Mouse (Mus musculus): Measurements from ENCODE around the gene Metrn. TPM values are rescaled to one million over a fixed set of nuclear protein-coding genes. Genes with fewer than 3 reads are reported as not detected.

Gene Metrn
- polyA plus RNA-seq, 1 experiment from 2014 or later: 8.6 TPM

GRCm38 (mm10) chr17:25743831-25744230 lies 53.1 kb downstream of the Metrn start:
- H3K27me3 ChIP-seq (replicated peaks; ENCODE audit: control insufficient read depth, insufficient read depth, low read length): no peaks in the 10 kb centered on the region
- H3K4me2 ChIP-seq (ENCODE audit: low read length): no peak overlapping the region
- WGBS: 88% methylated on average over 9 of the region's 9 CpGs
- H3K4me3 ChIP-seq (ENCODE audit: low read depth, low read length): no peak overlapping the region
- no peak for ATAC-seq (replicated peaks; ENCODE audit: low FRiP score, low TSS enrichment, low read depth)
- no peak overlapping the region for H3K9ac ChIP-seq (ENCODE audit: low read length)
- no peaks in the 10 kb centered on the region for H3K36me3 ChIP-seq (ENCODE audit: control insufficient read depth, insufficient read depth, low read length)
- H3K4me1 ChIP-seq (replicated peaks; ENCODE audit: control insufficient read depth, insufficient read depth, low read length): no peaks in the 10 kb centered on the region
- DNase-seq (ENCODE audit: low spot score): no peak
- H3K27ac ChIP-seq (ENCODE audit: low read depth): no peak overlapping the region
- no peaks in the 10 kb centered on the region for H3K9me3 ChIP-seq (ENCODE audit: control insufficient read depth, low read length)

Small RNA genes lying within 50 kb of the gene (microRNA-seq; reads per million reads assigned to microRNA genes)
- gene Gm25083 (not detected), gene Mir3082 (0.59 reads per million), gene Mir6966 (0.25 reads per million)

Other genes with a start within 250 kb of the Metrn start
- gene Sox8, start 226.4 kb downstream of the Metrn start, polyA plus RNA-seq (2014; fragmentation: Nextera tagmentation; extraction: Ambion mirVana): 9.1 and 9.4 TPM in 2 replicates
- 31.3 and 33.5 TPM in 2 replicates for gene Lmf1, start 218.1 kb downstream of the Metrn start, polyA plus RNA-seq (2014; fragmentation: Nextera tagmentation; extraction: Ambion mirVana)
- 2.4 and 2.7 TPM in 2 replicates for gene Gng13, start 80.0 kb downstream of the Metrn start, polyA plus RNA-seq (2014; fragmentation: Nextera tagmentation; extraction: Ambion mirVana)
- gene Chtf18, start 69.7 kb downstream of the Metrn start, polyA plus RNA-seq (2014; fragmentation: Nextera tagmentation; extraction: Ambion mirVana): 22.2 and 23.0 TPM in 2 replicates
- 23.7 and 24.6 TPM in 2 replicates for gene Rpusd1, start 69.5 kb downstream of the Metrn start, polyA plus RNA-seq (2014; fragmentation: Nextera tagmentation; extraction: Ambion mirVana)
- 0.08 TPM in 1 of 2 replicates, not detected in the other for gene Mslnl, start 61.1 kb downstream of the Metrn start, polyA plus RNA-seq (2014; fragmentation: Nextera tagmentation; extraction: Ambion mirVana)
- gene Msln, start 42.8 kb downstream of the Metrn start, polyA plus RNA-seq (2014; fragmentation: Nextera tagmentation; extraction: Ambion mirVana): 10.5 and 12.9 TPM in 2 replicates
- gene Narfl, start 23.4 kb downstream of the Metrn start, polyA plus RNA-seq (2014; fragmentation: Nextera tagmentation; extraction: Ambion mirVana): 25.2 and 29.3 TPM in 2 replicates
- gene Haghl, start 11.5 kb downstream of the Metrn start, polyA plus RNA-seq (2014; fragmentation: Nextera tagmentation; extraction: Ambion mirVana): 57.2 and 67.8 TPM in 2 replicates
- 0.28 TPM in 2 replicates for gene Ccdc78, start 10.6 kb downstream of the Metrn start, polyA plus RNA-seq (2014; fragmentation: Nextera tagmentation; extraction: Ambion mirVana)
- gene Fam173a, start 4.2 kb downstream of the Metrn start, polyA plus RNA-seq (2014; fragmentation: Nextera tagmentation; extraction: Ambion mirVana): 93.5 and 93.8 TPM in 2 replicates
- gene AC134908.4, start 1.5 kb downstream of the Metrn start, polyA plus RNA-seq (2014; fragmentation: Nextera tagmentation; extraction: Ambion mirVana): 0.34 TPM in 1 of 2 replicates, not detected in the other
- 3.9 and 4.7 TPM in 2 replicates for gene Fbxl16, start 11.9 kb upstream of the Metrn start, polyA plus RNA-seq (2014; fragmentation: Nextera tagmentation; extraction: Ambion mirVana)
- gene Wdr24, start 26.5 kb upstream of the Metrn start, polyA plus RNA-seq (2014; fragmentation: Nextera tagmentation; extraction: Ambion mirVana): 29.4 and 30.8 TPM in 2 replicates
- 39.5 and 40.2 TPM in 2 replicates for gene Jmjd8, start 31.7 kb upstream of the Metrn start, polyA plus RNA-seq (2014; fragmentation: Nextera tagmentation; extraction: Ambion mirVana)
- 345 and 350 TPM in 2 replicates for gene Stub1, start 36.3 kb upstream of the Metrn start, polyA plus RNA-seq (2014; fragmentation: Nextera tagmentation; extraction: Ambion mirVana)
- gene Rhbdl1, start 40.2 kb upstream of the Metrn start, polyA plus RNA-seq (2014; fragmentation: Nextera tagmentation; extraction: Ambion mirVana): 1.3 and 1.5 TPM in 2 replicates
- gene Gm20683, start 44.6 kb upstream of the Metrn start, polyA plus RNA-seq (2014; fragmentation: Nextera tagmentation; extraction: Ambion mirVana): 1.6 and 2.3 TPM in 2 replicates
- gene Rhot2, start 47.7 kb upstream of the Metrn start, polyA plus RNA-seq (2014; fragmentation: Nextera tagmentation; extraction: Ambion mirVana): 10.4 and 11.5 TPM in 2 replicates
- 18.2 and 19.8 TPM in 2 replicates for gene Wdr90, start 64.4 kb upstream of the Metrn start, polyA plus RNA-seq (2014; fragmentation: Nextera tagmentation; extraction: Ambion mirVana)
- gene Mcrip2, start 71.6 kb upstream of the Metrn start, polyA plus RNA-seq (2014; fragmentation: Nextera tagmentation; extraction: Ambion mirVana): 44.1 and 61.2 TPM in 2 replicates
- 63.2 and 64.1 TPM in 2 replicates for gene Mettl26, start 77.9 kb upstream of the Metrn start, polyA plus RNA-seq (2014; fragmentation: Nextera tagmentation; extraction: Ambion mirVana)
- gene Wfikkn1, start 83.7 kb upstream of the Metrn start, polyA plus RNA-seq (2014; fragmentation: Nextera tagmentation; extraction: Ambion mirVana): 0.40 and 0.69 TPM in 2 replicates
- gene Rab40c, start 122.6 kb upstream of the Metrn start, polyA plus RNA-seq (2014; fragmentation: Nextera tagmentation; extraction: Ambion mirVana): 14.2 and 14.6 TPM in 2 replicates
- gene Pigq, start 147.8 kb upstream of the Metrn start, polyA plus RNA-seq (2014; fragmentation: Nextera tagmentation; extraction: Ambion mirVana): 59.9 and 60.8 TPM in 2 replicates
- gene Nhlrc4, start 147.8 kb upstream of the Metrn start, polyA plus RNA-seq (2014; fragmentation: Nextera tagmentation; extraction: Ambion mirVana): not detected in 2 replicates
- 0.28 TPM in 1 of 2 replicates, not detected in the other for gene A930017K11Rik, start 155.4 kb upstream of the Metrn start, polyA plus RNA-seq (2014; fragmentation: Nextera tagmentation; extraction: Ambion mirVana)
- gene Capn15, start 188.7 kb upstream of the Metrn start, polyA plus RNA-seq (2014; fragmentation: Nextera tagmentation; extraction: Ambion mirVana): 23.4 and 23.5 TPM in 2 replicates

All from intestine, embryonic 14.5 days (tissue).